Mouse (Mus musculus): ENCODE measurements around the gene Acoxl. TPM values are rescaled to one million over a fixed set of nuclear protein-coding genes. Genes with fewer than 3 reads are reported as not detected.
A peak's percentile ranks its signal among the peaks of the same experiment; 100 is the strongest.

The Acoxl gene
- polyA plus RNA-seq, 1 experiment: not detected

GRCm38 (mm10) chr2:128065576-128065975 lies 226.9 kb downstream of the Acoxl start:
- H3K4me1 ChIP-seq (ENCODE audit: control insufficient read depth, insufficient read depth, low read length): no peaks in the 10 kb centered on the region
- TF ChIP-seq POLR2A (IDR thresholded peaks at IDR 0.05; ENCODE audit: extremely low read depth, insufficient read depth, low read length) (no peak), CTCF (IDR thresholded peaks at IDR 0.05; ENCODE audit: extremely low read depth, insufficient read depth, low read length) (no peak)
- no peak overlapping the region for H3K4me3 ChIP-seq (ENCODE audit: insufficient read depth, low read length)
- no peak overlapping the region for H3K27ac ChIP-seq (ENCODE audit: insufficient read depth, low read length)

- Histone ChIP-seq H3K4me1 (ENCODE audit: control insufficient read depth, insufficient read depth, low read length) (no peaks in the 10 kb centered on the region), H3K27ac (ENCODE audit: insufficient read depth, low read length) (no peak overlapping the region), H3K4me3 (ENCODE audit: insufficient read depth, low read length) (no peak overlapping the region)
- TF ChIP-seq CTCF (IDR thresholded peaks at IDR 0.05; ENCODE audit: extremely low read depth, insufficient read depth, low read length) (no peak), POLR2A (IDR thresholded peaks at IDR 0.05; ENCODE audit: extremely low read depth, insufficient read depth, low read length) (no peak)
Measured at GRCm38 (mm10) chr2:128067162-128067561, 228.5 kb downstream of the Acoxl start.

GRCm38 (mm10) chr2:128067596-128067995 lies 228.9 kb downstream of the Acoxl start:
- no peak overlapping the region for H3K4me3 ChIP-seq (ENCODE audit: insufficient read depth, low read length)
- H3K27ac ChIP-seq (ENCODE audit: insufficient read depth, low read length): no peak overlapping the region
- H3K4me1 ChIP-seq (ENCODE audit: control insufficient read depth, insufficient read depth, low read length): no peaks in the 10 kb centered on the region
- no peak for TF ChIP-seq CTCF (IDR thresholded peaks at IDR 0.05; ENCODE audit: extremely low read depth, insufficient read depth, low read length)
- TF ChIP-seq POLR2A (IDR thresholded peaks at IDR 0.05; ENCODE audit: extremely low read depth, insufficient read depth, low read length): no peak

GRCm38 (mm10) chr2:128068176-128068575 lies 229.5 kb downstream of the Acoxl start:
- no peak overlapping the region for H3K27ac ChIP-seq (ENCODE audit: insufficient read depth, low read length)
- TF ChIP-seq CTCF (IDR thresholded peaks at IDR 0.05; ENCODE audit: extremely low read depth, insufficient read depth, low read length): no peak
- H3K4me1 ChIP-seq (ENCODE audit: control insufficient read depth, insufficient read depth, low read length): no peaks in the 10 kb centered on the region
- H3K4me3 ChIP-seq (ENCODE audit: insufficient read depth, low read length): no peak overlapping the region

GRCm38 (mm10) chr2:128069025-128069424 lies 230.3 kb downstream of the Acoxl start:
- Histone ChIP-seq H3K4me3 (ENCODE audit: insufficient read depth, low read length) (no peak overlapping the region), H3K4me1 (ENCODE audit: control insufficient read depth, insufficient read depth, low read length) (no peaks in the 10 kb centered on the region), H3K27ac (ENCODE audit: insufficient read depth, low read length) (no peak overlapping the region)
- no peak for TF ChIP-seq CTCF (IDR thresholded peaks at IDR 0.05; ENCODE audit: extremely low read depth, insufficient read depth, low read length)
- TF ChIP-seq POLR2A (IDR thresholded peaks at IDR 0.05; ENCODE audit: extremely low read depth, insufficient read depth, low read length): no peak

GRCm38 (mm10) chr2:128071791-128072190 lies 233.1 kb downstream of the Acoxl start:
- Histone ChIP-seq H3K4me3 (ENCODE audit: insufficient read depth, low read length) (no peak overlapping the region), H3K4me1 (ENCODE audit: control insufficient read depth, insufficient read depth, low read length) (no peaks in the 10 kb centered on the region), H3K27ac (ENCODE audit: insufficient read depth, low read length) (no peak overlapping the region)
- no peak for TF ChIP-seq CTCF (IDR thresholded peaks at IDR 0.05; ENCODE audit: extremely low read depth, insufficient read depth, low read length)
- TF ChIP-seq POLR2A (IDR thresholded peaks at IDR 0.05; ENCODE audit: extremely low read depth, insufficient read depth, low read length): no peak

- Histone ChIP-seq H3K27ac (ENCODE audit: insufficient read depth, low read length) (no peak overlapping the region), H3K4me3 (ENCODE audit: insufficient read depth, low read length) (no peak overlapping the region), H3K4me1 (ENCODE audit: control insufficient read depth, insufficient read depth, low read length) (no peaks in the 10 kb centered on the region)
- no peak for TF ChIP-seq POLR2A (IDR thresholded peaks at IDR 0.05; ENCODE audit: extremely low read depth, insufficient read depth, low read length)
- TF ChIP-seq CTCF (IDR thresholded peaks at IDR 0.05; ENCODE audit: extremely low read depth, insufficient read depth, low read length): no peak
Measured at GRCm38 (mm10) chr2:128072944-128073343, 234.3 kb downstream of the Acoxl start.

- no peak overlapping the region for H3K4me3 ChIP-seq (ENCODE audit: insufficient read depth, low read length)
Measured at GRCm38 (mm10) chr2:128073603-128074002, 234.9 kb downstream of the Acoxl start.

GRCm38 (mm10) chr2:128076936-128077335 lies 238.3 kb downstream of the Acoxl start:
- no peak for TF ChIP-seq CTCF (IDR thresholded peaks at IDR 0.05; ENCODE audit: extremely low read depth, insufficient read depth, low read length)
- no peak for TF ChIP-seq POLR2A (IDR thresholded peaks at IDR 0.05; ENCODE audit: extremely low read depth, insufficient read depth, low read length)
- Histone ChIP-seq H3K27ac (ENCODE audit: insufficient read depth, low read length) (no peak overlapping the region), H3K4me3 (ENCODE audit: insufficient read depth, low read length) (no peak overlapping the region), H3K4me1 (ENCODE audit: control insufficient read depth, insufficient read depth, low read length) (no peaks in the 10 kb centered on the region)

More at GRCm38 (mm10) chr2:128073603-128074002, 234.9 kb downstream of the Acoxl start:
- TF ChIP-seq POLR2A (IDR thresholded peaks at IDR 0.05; ENCODE audit: extremely low read depth, insufficient read depth, low read length): no peak
- no peak for TF ChIP-seq CTCF (IDR thresholded peaks at IDR 0.05; ENCODE audit: extremely low read depth, insufficient read depth, low read length)
- Histone ChIP-seq H3K27ac (ENCODE audit: insufficient read depth, low read length) (no peak overlapping the region), H3K4me1 (ENCODE audit: control insufficient read depth, insufficient read depth, low read length) (no peaks in the 10 kb centered on the region)

GRCm38 (mm10) chr2:128078859-128079258 lies 240.2 kb downstream of the Acoxl start:
- no peaks in the 10 kb centered on the region for H3K4me1 ChIP-seq (ENCODE audit: control insufficient read depth, insufficient read depth, low read length)
- H3K4me3 ChIP-seq (ENCODE audit: insufficient read depth, low read length): no peak overlapping the region
- peak; percentile 36 for TF ChIP-seq CTCF (IDR thresholded peaks at IDR 0.05; ENCODE audit: extremely low read depth, insufficient read depth, low read length)
- TF ChIP-seq POLR2A (IDR thresholded peaks at IDR 0.05; ENCODE audit: extremely low read depth, insufficient read depth, low read length): no peak
- H3K27ac ChIP-seq (ENCODE audit: insufficient read depth, low read length): no peak overlapping the region

Data from cortical plate, adult 2 months (tissue).